Mouse (Mus musculus) T-helper 2 cell (primary cell): ENCODE data around the gene Acadvl.

ENCODE experiments used
- in situ Hi-C: fragments of 300-600 bp; cut with MboI, MseI; formaldehyde crosslinking; loops from one replicate; pipeline ENCODE4 v1.15.1; 2025; ENCODE audit warnings: high pct_unique_total_duplicates

The Acadvl gene

GRCm38 (mm10) chr11:70005521-70005920, 9.7 kb downstream of the Acadvl start:
- in situ Hi-C loops: loop anchor here (25.0 kb wide), 1 partner anchor 893 kb away; the partner anchor contains the start of genes 9130213A22Rik and Hes7

- in situ Hi-C loops: loop anchor here (25.0 kb wide), 1 partner anchor 890 kb away; the partner anchor contains the start of genes 9130213A22Rik and Hes7
Measured at GRCm38 (mm10) chr11:70002471-70002870, 12.7 kb downstream of the Acadvl start.

GRCm38 (mm10) chr11:70001865-70002264, 13.3 kb downstream of the Acadvl start:
- in situ Hi-C loops: loop anchor here (25.0 kb wide), 1 partner anchor 890 kb away; the partner anchor contains the start of genes 9130213A22Rik and Hes7

- in situ Hi-C loops: loop anchor here (25.0 kb wide), 1 partner anchor 889 kb away; the partner anchor contains the start of genes 9130213A22Rik and Hes7
Measured at GRCm38 (mm10) chr11:70001159-70001558, 14.1 kb downstream of the Acadvl start.

- in situ Hi-C loops: loop anchor here (25.0 kb wide), 1 partner anchor 888 kb away; the partner anchor contains the start of genes 9130213A22Rik and Hes7
Measured at GRCm38 (mm10) chr11:70000396-70000898, 14.8 kb downstream of the Acadvl start, which contains the start of gene Dvl2. Dvl2 (plus strand) TSS chr11:70000595.

GRCm38 (mm10) chr11:69999666-70000065, 15.5 kb downstream of the Acadvl start:
- in situ Hi-C loops: loop anchor here (25.0 kb wide), 1 partner anchor 887 kb away; the partner anchor contains the start of genes 9130213A22Rik and Hes7

GRCm38 (mm10) chr11:69998567-69999491, 16.4 kb downstream of the Acadvl start:
- in situ Hi-C loops: no loop called here

GRCm38 (mm10) chr11:69997070-69997509, 18.1 kb downstream of the Acadvl start:
- in situ Hi-C loops: no loop called here

- in situ Hi-C loops: no loop called here
Measured at GRCm38 (mm10) chr11:69996161-69997061, 18.8 kb downstream of the Acadvl start.

- in situ Hi-C loops: no loop called here
Measured at GRCm38 (mm10) chr11:69995391-69995960, 19.7 kb downstream of the Acadvl start, which contains the start of gene Phf23. Phf23 (plus strand) TSS chr11:69995777.

GRCm38 (mm10) chr11:69994401-69995090, 20.7 kb downstream of the Acadvl start:
- in situ Hi-C loops: no loop called here

GRCm38 (mm10) chr11:69992932-69993331, 22.3 kb downstream of the Acadvl start:
- in situ Hi-C loops: no loop called here

- in situ Hi-C loops: no loop called here
Measured at GRCm38 (mm10) chr11:69992396-69992795, 22.8 kb downstream of the Acadvl start.

GRCm38 (mm10) chr11:69991711-69992110, 23.5 kb downstream of the Acadvl start:
- in situ Hi-C loops: no loop called here

- in situ Hi-C loops: no loop called here
Measured at GRCm38 (mm10) chr11:69990850-69991691, 24.1 kb downstream of the Acadvl start, which contains the start of gene Gabarap. Gabarap (plus strand) TSS chr11:69991143.

GRCm38 (mm10) chr11:69989949-69990348, 25.3 kb downstream of the Acadvl start:
- in situ Hi-C loops: no loop called here

GRCm38 (mm10) chr11:69984431-69984830, 30.8 kb downstream of the Acadvl start:
- in situ Hi-C loops: no loop called here

- in situ Hi-C loops: no loop called here
Measured at GRCm38 (mm10) chr11:69983377-69983776, 31.8 kb downstream of the Acadvl start.

- in situ Hi-C loops: no loop called here
Measured at GRCm38 (mm10) chr11:69982877-69983276, 32.3 kb downstream of the Acadvl start.
